Mouse (Mus musculus) ES-Bruce4 (cell line): ENCODE data around the gene Numb. TPM values are rescaled to one million over a fixed set of nuclear protein-coding genes. Genes with fewer than 3 reads are reported as not detected.
A peak's percentile ranks its signal among the peaks of the same experiment; 100 is the strongest.
"Not testable (repeated sequence)": the region's sequence is repeated elsewhere in the genome, so short reads cannot be mapped to it uniquely, and the experiment has no call there.

Source experiments
- H3K27ac ChIP-seq: 2 replicates; pipeline ENCODE4 v1.5.1; 2012; ENCODE audit warnings: low read length, inconsistent platforms; ENCODE audit not compliant: insufficient read depth
- H3K27me3 ChIP-seq: 2 replicates; pipeline ENCODE4 v1.6.1; 2012; ENCODE audit warnings: mild to moderate bottlenecking, low read length, inconsistent platforms; ENCODE audit not compliant: control insufficient read depth, poor library complexity, insufficient read depth, severe bottlenecking
- H3K36me3 ChIP-seq: 2 replicates; pipeline ENCODE4 v1.6.1; 2012; ENCODE audit warnings: inconsistent platforms, mild to moderate bottlenecking, low read length, moderate library complexity; ENCODE audit not compliant: control insufficient read depth, poor library complexity, insufficient read depth, severe bottlenecking
- H3K4me1 ChIP-seq: one replicate; pipeline ENCODE4 v1.8.1; 2011; ENCODE audit warnings: low read length; ENCODE audit not compliant: control insufficient read depth, insufficient read depth
- H3K4me3 ChIP-seq: 2 replicates; pipeline ENCODE4 v1.5.1; 2011; ENCODE audit warnings: low read depth, mild to moderate bottlenecking, low read length
- H3K9ac ChIP-seq: 2 replicates; pipeline ENCODE4 v1.6.1; 2012; ENCODE audit warnings: low read depth, mild to moderate bottlenecking, inconsistent platforms; ENCODE audit not compliant: poor library complexity, severe bottlenecking
- H3K9me3 ChIP-seq: replicated peaks from 2 replicates; pipeline ENCODE4 v1.6.1; 2012; ENCODE audit warnings: mild to moderate bottlenecking, low read length, inconsistent platforms; ENCODE audit not compliant: control insufficient read depth, poor library complexity, insufficient read depth, severe bottlenecking
- CTCF ChIP-seq: IDR thresholded peaks from one replicate; pipeline ENCODE4 v1.8.1; 2011; ENCODE audit warnings: low read depth, low read length
- EP300 ChIP-seq: IDR thresholded peaks from 2 replicates; pipeline ENCODE4 v1.6.1; 2011; ENCODE audit warnings: low read depth, low read length; ENCODE audit not compliant: insufficient read depth
- POLR2A ChIP-seq: IDR thresholded peaks from one replicate; pipeline ENCODE4 v1.8.1; 2011; ENCODE audit warnings: low read length; ENCODE audit not compliant: insufficient read depth
- polyA plus RNA-seq: library from polyadenylated mRNA; stranded (reverse); fragments of >200 nt; gene quantifications from 2 replicates; pipeline ENCODE4 v1.2.4, GENCODE M21; 2011; ENCODE audit warnings: low read depth; ENCODE audit not compliant: missing spikeins, insufficient read depth, insufficient read length

The Numb gene
- polyA plus RNA-seq, 1 experiment, result 43.5 TPM

- H3K4me3 ChIP-seq, result no peak overlapping the region
- no peaks in the 10 kb centered on the region for H3K27me3 ChIP-seq
- no peaks in the 10 kb centered on the region for H3K4me1 ChIP-seq
- H3K36me3 ChIP-seq, result no peaks in the 10 kb centered on the region
- H3K9ac ChIP-seq, result no peak overlapping the region
- no peaks in the 10 kb centered on the region for H3K9me3 ChIP-seq
- no peak for TF ChIP-seq EP300
- TF ChIP-seq POLR2A, result no peak
- TF ChIP-seq CTCF, result no peak
- no peak overlapping the region for H3K27ac ChIP-seq
Observed at GRCm38 (mm10) chr12:83885516-83886285, 36.0 kb downstream of the Numb start.

GRCm38 (mm10) chr12:83885065-83885464 lies 36.7 kb downstream of the Numb start:
- H3K27ac ChIP-seq, H3K27me3 ChIP-seq, H3K4me1 ChIP-seq, H3K36me3 ChIP-seq, H3K9ac ChIP-seq, H3K4me3 ChIP-seq, H3K9me3 ChIP-seq: not testable (repeated sequence)

- peak overlapping the region; percentile 7; the same call in 1 of the 2 replicates for H3K9ac ChIP-seq
- no peaks in the 10 kb centered on the region for H3K9me3 ChIP-seq
- no peaks in the 10 kb centered on the region for H3K4me1 ChIP-seq
- H3K4me3 ChIP-seq, result no peak overlapping the region
- H3K27ac ChIP-seq, result 0 out of 2 replicates have a peak overlapping the region, but pooled peaks have one; percentile 38
- H3K27me3 ChIP-seq, result no peaks in the 10 kb centered on the region
- H3K36me3 ChIP-seq, result no peaks in the 10 kb centered on the region
- no peak for TF ChIP-seq CTCF
- no peak for TF ChIP-seq EP300
- no peak for TF ChIP-seq POLR2A
Observed at GRCm38 (mm10) chr12:83882503-83882902, 39.2 kb downstream of the Numb start.

- Histone ChIP-seq H3K9me3 (no peaks in the 10 kb centered on the region), H3K36me3 (no peaks in the 10 kb centered on the region), H3K4me1 (no peaks in the 10 kb centered on the region), H3K27me3 (no peaks in the 10 kb centered on the region), H3K4me3 (no peak overlapping the region), H3K27ac (0 out of 2 replicates have a peak overlapping the region, but pooled peaks have one; percentile 38), H3K9ac (peak overlapping the region; percentile 7; the same call in 1 of the 2 replicates)
- TF ChIP-seq POLR2A, result no peak
- no peak for TF ChIP-seq CTCF
- TF ChIP-seq EP300, result no peak
Observed at GRCm38 (mm10) chr12:83882088-83882487, 39.6 kb downstream of the Numb start.

- TF ChIP-seq EP300, result no peak
- no peak for TF ChIP-seq POLR2A
- TF ChIP-seq CTCF, result no peak
- Histone ChIP-seq H3K4me3 (no peak overlapping the region), H3K27me3 (no peaks in the 10 kb centered on the region)
Observed at GRCm38 (mm10) chr12:83880913-83881312, 40.8 kb downstream of the Numb start.

GRCm38 (mm10) chr12:83875097-83875496 lies 46.6 kb downstream of the Numb start:
- Histone ChIP-seq H3K27ac (no peak overlapping the region), H3K27me3 (no peaks in the 10 kb centered on the region), H3K9ac (no peak overlapping the region), H3K4me3 (no peak overlapping the region), H3K9me3 (no peaks in the 10 kb centered on the region), H3K36me3 (no peaks in the 10 kb centered on the region), H3K4me1 (no peaks in the 10 kb centered on the region)
- TF ChIP-seq POLR2A (no peak), CTCF (no peak), EP300 (no peak)

More at GRCm38 (mm10) chr12:83880913-83881312, 40.8 kb downstream of the Numb start:
- H3K36me3 ChIP-seq, result no peaks in the 10 kb centered on the region
- H3K27ac ChIP-seq, result no peak overlapping the region
- no peak overlapping the region for H3K9ac ChIP-seq
- no peaks in the 10 kb centered on the region for H3K9me3 ChIP-seq
- H3K4me1 ChIP-seq, result no peaks in the 10 kb centered on the region
